ENCODE assay signal across 9 mouse cellular contexts in genomic region chr7:19935171-19935751, GRCm38 (mm10). TPM values are rescaled to one million over a fixed set of nuclear protein-coding genes. Genes with fewer than 3 reads are reported as not detected.
DNase-seq lines count a peak whose midpoint lies in the region; ATAC-seq lines count a peak whose summit lies in the region.
"Had no signal": no experiment of that assay in that cellular context is flagged by ENCODE, and none has a peak within 500 bp of the region (broad histone marks: within the 10 kb centered on the region; RNA-seq: fewer than 3 reads in every experiment).

No protein-coding gene starts in this region.

- ATAC-seq in monocyte, adult 5-6 weeks (replicated peaks; ENCODE audit: insufficient number of reproducible peaks, low FRiP score, low TSS enrichment, poor library complexity, severe bottlenecking): peak; percentile 24; the same call in 1 of the 2 replicates
- ATAC-seq: hindbrain, embryonic 16.5 days had no signal

- DNase-seq in adrenal gland, postnatal 10 days: peak; percentile 18
- no peak for DNase-seq in adrenal gland, adult 18-20 months (ENCODE audit: low spot score in 2 of 2)
- DNase-seq in R1 (ENCODE audit: low read depth, low spot score): peak; percentile 49
- peak; percentile 67 to 68 for DNase-seq in heart, postnatal 10 days
- DNase-seq in ovary, postnatal 14 days (ENCODE audit: low spot score): no peak
- no peak for DNase-seq in layer of hippocampus, adult 11-12 months (ENCODE audit: low spot score)
- no peak for DNase-seq in ovary, adult 18-20 months (ENCODE audit: low spot score)

- intact Hi-C loops in heart, postnatal 10 days (cut with DNase I): loop anchor here (2.0 kb wide), 1 partner anchor 22 kb away; no protein-coding TSS in a partner anchor

RNA-seq across cellular contexts. Expression of gene Pvr, which starts 14.3 kb away (rescaled TPM):
- 10 to 100 TPM; 20.9 to 24.9 TPM for total RNA-seq in adrenal gland, postnatal 10 days (2021)
- total RNA-seq in adrenal gland, adult 18-20 months (2021): 10 to 100 TPM; 20.8 to 32.4 TPM
- total RNA-seq in heart, postnatal 10 days (2021): 10 to 100 TPM; 21.2 to 23.1 TPM
- 8.2 to 13.6 TPM (median 12.2 TPM) in 3 replicates for total RNA-seq in monocyte, adult 5-6 weeks (2017)

RNA-seq across cellular contexts. Expression of gene Igsf23, which starts 15.3 kb away (rescaled TPM):
- total RNA-seq in adrenal gland, postnatal 10 days (2021): under 1 TPM; 0.27 TPM
- total RNA-seq in adrenal gland, adult 18-20 months (2021): not detected
- total RNA-seq in heart, postnatal 10 days (2021): 1 to 10 TPM; 1.4 to 3.6 TPM
- total RNA-seq in monocyte, adult 5-6 weeks (2017): 0.75 TPM in 1 of 3 replicates, not detected in the others

RNA-seq across cellular contexts. Expression of gene Ceacam20, which starts 30.0 kb away (rescaled TPM):
- not detected for total RNA-seq in adrenal gland, postnatal 10 days (2021)
- not detected for total RNA-seq in adrenal gland, adult 18-20 months (2021)
- total RNA-seq in heart, postnatal 10 days (2021): not detected
- total RNA-seq in monocyte, adult 5-6 weeks (2017): not detected in 3 replicates

RNA-seq across cellular contexts. Expression of gene Ceacam19, which starts 47.5 kb away (rescaled TPM):
- not detected for total RNA-seq in adrenal gland, postnatal 10 days (2021)
- not detected for total RNA-seq in adrenal gland, adult 18-20 months (2021)
- total RNA-seq in heart, postnatal 10 days (2021): not detected
- 0.38 to 1.2 TPM (median 0.75 TPM) in 3 replicates for total RNA-seq in monocyte, adult 5-6 weeks (2017)

RNA-seq across cellular contexts. Expression of gene Nlrp9b, which starts 56.0 kb away (rescaled TPM):
- not detected for total RNA-seq in adrenal gland, postnatal 10 days (2021)
- not detected for total RNA-seq in adrenal gland, adult 18-20 months (2021)
- total RNA-seq in heart, postnatal 10 days (2021): not detected
- not detected in 3 replicates for total RNA-seq in monocyte, adult 5-6 weeks (2017)

Comparison
In these comparisons a context has a peak if more than half of its experiments do, and no peak if none do; other contexts are left out.
1. DNase-seq: peak in adrenal gland, postnatal 10 days (single experiment), R1 (single experiment) and heart, postnatal 10 days (2 of 2); none in adrenal gland, adult 18-20 months (0 of 2), ovary, postnatal 14 days (single experiment), layer of hippocampus, adult 11-12 months (single experiment) and ovary, adult 18-20 months (single experiment).